Mouse (Mus musculus) cerebellum, adult 9-11 months (tissue): ENCODE data around the gene Kcnj4.

ENCODE experiments used
- DNase-seq: peaks from one replicate; pipeline ENCODE4 v3.0.0; 2022

Kcnj4 gene

DNA sequence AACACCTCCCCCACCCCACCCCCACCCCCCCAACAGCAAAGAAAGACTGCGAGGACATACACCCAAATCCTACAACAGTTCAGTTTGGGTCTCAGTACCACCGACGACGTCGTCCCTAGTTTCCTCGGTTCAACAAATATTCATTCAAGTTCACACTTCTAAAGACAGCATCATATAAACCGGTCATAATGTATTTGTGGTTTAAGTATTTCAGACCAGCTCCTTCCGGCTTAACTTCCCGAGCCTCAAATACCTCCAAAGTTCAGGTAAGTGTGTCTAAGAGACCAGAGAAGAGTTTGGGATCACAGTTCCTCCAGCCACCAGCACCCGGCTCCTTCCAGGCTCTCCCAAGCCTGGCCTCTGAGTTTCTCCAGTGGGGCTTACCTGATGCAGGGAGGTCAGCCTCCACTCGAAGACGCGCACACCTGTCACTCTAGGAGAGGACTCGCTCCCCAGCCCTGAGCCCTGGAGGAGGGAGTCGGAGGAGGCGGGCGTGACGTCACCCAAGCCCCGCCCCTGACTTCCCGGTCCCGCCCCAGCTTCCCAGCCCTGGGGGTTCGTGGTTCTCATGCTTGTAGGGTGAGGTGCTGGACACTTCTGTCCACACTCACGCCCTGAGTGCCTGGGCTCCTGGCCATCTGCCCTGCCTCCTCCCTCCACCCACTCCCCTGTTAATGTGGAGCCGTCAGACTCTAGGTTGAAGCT lies 49.8 kb downstream of the Kcnj4 start, which contains the start of gene Csnk1e:
TSS of gene Csnk1e (minus strand) at position 461 of the 705 bp plus-strand sequence.
- peak; percentile 16 for DNase-seq

DNA sequence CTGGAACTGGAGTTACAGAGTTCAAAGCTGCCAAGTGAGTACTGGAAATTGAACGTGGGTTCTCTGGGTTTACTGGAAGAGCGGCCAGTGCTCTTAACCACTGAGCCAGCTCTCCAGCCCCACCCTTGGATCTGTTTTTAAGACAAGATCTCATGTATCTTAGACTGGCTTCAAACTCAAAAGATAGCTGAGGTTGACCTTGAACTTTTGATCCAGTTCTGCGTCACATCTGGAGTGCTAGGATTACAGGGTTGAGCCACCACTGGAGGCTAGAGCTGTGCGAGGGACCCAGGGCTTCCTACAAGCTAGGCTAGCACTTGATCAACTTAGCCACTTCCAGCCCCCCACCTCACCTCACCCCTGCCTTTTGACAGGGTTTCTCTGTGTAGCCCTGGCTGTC lies 51.2 kb downstream of the Kcnj4 start:
- no peak for DNase-seq

DNA sequence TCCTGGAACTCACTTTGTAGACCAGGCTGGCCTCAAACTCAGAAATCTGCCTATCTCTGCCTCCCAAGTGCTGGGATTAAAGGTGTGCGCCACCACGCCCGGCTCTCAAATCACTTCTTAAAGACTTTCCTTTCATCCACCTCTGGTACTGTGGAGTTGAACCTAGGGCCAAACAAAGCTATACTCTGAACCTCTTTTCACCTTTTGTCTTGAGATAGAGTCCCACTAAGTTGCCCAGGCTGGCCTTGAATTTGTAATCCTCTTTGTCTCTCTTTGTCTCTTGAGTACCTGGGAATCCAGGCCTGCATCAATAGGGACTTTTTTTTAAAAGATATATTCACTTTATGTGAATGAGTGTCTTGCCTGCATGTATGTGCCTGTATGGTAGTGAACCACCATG lies 57.0 kb downstream of the Kcnj4 start:
- DNase-seq = no peak

DNA sequence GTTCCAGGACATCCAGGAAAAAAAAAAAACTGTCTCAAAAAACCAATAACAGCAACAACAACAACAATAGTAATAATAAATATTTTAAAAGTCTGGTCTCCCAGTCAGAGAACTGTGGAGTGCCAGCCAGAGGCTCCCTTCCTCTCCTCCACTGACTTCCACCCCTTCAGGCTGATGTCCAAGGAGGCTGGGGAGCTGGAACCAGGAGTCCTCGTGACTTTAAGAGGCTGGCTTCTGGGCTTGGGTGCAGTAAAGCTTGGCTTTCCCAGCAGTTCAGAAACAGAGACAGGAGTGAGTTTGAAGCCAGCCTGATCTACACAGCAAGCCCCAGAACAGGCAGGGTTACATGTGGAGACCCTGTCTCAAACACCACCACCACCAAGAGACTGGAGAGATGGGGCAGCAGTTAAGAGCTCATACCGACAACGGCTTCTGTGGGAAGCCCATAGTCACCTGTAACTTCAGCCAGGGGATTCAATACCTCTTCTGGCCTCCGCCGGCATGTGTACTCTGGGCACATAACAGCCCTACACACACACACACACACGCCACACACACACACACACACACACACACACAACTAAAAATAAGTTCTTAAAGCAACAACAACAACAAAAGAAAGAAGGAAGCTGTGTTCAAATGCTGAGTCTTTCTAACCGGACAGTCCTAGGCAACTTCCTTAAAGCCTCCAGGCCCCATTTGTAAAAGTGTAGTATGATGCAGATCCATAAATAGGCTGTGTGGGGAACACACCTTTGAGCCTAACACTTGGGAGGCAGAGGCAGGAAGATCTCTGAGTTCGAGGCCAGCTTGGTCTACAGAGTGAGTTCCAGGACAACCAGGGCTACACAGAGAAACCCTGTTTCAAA lies 59.0 kb downstream of the Kcnj4 start:
- DNase-seq = no peak

DNA sequence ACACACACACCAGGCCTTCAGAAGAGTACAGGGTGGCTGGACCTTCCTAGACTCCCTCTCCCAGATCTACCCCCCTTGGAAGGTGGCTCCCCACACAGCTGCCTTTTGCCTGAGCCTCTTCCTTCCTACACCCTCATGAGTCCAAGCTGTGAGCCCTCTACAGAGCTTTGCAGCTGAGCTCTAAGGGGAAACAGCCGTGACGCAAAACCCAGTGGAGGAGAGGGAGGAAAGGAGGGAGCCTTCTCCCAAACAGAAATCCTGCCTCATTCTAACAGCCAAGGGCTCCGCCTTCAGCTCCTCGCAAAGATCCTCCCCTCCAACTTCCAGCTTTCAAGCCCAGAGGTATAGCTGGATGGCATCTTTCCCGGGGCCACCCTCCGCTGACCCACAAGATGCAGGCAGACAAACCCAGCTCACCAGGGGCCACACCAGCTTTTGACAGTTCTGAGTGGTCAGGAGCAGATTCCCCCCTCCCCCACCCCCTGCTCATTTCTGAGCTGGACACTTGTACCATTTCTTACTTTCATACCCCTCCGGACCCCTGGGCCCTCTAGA lies 61.1 kb downstream of the Kcnj4 start:
- no peak for DNase-seq

DNA sequence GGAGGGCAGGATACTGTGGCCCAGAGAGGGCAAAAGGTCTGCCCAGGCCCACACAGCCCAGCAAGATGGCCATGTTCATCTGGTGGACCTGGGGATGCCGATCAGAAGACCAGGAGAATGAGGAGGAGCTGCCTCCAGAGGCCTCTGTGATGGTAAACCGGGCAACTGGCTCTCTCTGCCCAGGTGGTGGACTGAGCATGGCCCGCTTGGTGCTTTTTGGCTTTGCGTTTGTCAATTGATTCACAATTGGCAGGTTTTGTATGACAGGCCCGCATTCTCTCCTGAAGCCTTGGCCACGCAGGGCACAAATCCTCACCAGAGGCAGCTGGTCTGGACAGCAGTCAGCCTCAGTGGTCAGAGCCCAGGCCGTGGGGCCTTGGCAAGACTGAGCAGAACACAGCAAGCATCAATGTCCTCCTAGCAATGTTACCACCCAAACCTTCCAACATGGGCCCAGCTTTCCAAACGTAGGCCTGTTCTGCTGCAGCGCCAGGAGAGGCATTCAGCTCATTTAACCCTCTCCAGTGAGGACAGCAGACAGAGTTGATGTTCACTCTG lies 62.0 kb downstream of the Kcnj4 start:
- DNase-seq = peak; percentile 34

DNA sequence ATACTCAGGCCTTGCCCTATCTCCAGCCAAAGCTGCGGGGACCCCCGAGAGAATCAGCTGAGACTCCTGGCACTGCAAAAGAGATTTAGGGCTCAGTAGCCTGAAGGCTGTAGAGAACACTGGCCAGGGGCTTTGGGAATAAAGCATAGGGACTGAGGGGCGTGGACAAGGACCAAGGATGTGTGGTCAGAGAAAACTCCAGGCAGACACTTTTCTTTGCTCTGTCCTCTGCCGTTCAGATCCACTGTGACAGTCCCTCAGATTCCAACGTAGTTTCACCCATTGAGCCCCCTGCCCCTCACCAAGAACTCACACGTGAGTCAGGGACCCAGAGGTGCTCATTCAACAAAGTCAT lies 62.8 kb downstream of the Kcnj4 start:
- DNase-seq = no peak

DNA sequence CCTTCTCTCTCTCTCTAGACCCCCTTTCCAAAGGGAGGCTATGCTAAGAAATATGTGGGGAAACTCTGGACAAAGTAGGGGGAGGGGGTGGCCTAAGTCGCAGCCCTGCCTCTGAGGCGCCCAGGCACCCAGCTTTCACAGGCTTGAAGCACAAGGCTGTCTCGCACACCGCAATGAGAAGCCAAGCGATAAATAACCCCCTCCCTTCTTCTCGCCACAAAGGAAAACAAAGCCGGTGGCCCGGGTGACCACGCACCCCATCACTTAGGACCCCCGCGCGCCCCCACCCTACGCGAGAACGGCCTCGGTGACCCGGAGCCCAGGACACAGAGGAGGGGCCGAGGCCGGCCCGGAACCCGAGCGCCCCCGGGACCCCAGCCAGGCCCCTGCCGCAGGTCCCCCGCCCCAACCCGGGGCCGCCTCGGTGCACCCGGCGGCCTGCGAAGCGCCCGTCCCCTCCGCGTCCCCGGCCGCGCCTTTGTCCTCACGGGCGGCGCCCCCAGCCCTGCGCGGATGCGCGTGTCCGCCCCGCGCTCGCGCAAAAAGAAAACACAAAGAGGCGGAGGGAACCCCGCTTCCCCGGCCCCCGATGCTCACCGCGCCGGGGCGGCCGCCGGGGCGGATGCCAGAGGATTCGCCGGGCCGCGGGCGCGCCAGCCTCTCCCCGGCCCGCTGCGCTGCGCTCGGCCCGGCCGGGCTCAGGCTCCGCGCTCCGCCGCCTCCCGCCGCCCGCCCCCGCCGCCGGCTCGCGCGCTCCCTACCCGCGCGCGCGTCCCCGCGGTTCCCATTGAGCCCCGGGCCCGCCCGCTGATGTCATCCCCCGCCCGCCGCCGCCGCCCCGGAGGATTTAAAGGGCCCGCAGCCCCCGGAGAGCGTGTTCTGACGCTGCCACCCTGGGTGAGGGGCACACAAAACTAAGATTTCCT lies 63.4 kb downstream of the Kcnj4 start:
- DNase-seq = peak; percentile 81

DNA sequence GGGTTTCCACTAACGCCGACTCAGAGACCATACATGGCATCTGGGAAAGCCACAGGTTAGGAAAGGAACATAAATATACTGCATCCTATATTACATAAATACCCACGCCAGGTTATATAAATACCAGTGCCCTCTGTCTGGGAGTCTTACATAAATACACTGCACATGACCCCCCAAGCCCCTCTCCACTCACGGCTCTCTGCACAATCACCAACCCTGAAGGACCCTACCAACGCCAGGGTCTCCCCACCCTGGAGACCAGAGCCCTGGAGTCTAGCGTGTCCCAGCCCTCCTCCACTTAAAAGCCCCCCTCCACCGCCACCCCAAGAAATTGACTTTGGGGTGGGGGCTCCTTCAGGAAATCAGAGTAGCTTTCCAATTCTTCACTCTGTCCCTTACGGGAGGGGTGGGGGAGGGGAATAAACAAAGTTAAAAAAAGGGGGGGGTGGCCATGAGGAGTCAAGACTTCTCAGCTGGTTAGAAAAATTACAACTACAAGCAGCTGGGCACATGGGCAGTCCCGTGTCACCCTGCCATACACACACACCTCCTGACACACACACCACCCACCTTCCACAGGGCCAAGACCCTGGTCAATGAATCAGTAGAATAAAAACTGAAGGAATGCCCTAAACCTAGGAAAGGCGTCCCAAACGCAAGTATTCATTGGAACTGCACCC lies 64.2 kb downstream of the Kcnj4 start:
- DNase-seq = peak; percentile 34

DNA sequence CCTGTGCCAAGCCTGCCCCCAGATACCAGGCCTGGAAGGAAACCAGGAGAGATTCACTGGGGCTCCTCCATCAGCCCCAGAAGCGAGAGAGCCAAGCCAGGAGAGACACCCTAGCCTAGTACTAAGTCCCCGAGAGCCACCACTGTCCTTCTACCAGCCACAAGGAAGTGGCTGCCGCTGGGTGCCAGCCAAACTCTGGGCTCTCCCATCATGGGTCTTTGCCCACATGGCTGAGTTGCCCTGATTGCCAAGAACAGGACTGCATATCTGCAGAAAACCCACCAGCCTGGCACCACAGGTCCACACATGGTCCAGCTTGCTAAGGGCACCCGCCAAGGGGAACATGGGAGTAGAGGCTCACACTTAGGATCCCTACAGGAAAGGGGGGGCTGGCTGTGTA lies 64.8 kb downstream of the Kcnj4 start:
- peak; percentile 74 for DNase-seq

DNA sequence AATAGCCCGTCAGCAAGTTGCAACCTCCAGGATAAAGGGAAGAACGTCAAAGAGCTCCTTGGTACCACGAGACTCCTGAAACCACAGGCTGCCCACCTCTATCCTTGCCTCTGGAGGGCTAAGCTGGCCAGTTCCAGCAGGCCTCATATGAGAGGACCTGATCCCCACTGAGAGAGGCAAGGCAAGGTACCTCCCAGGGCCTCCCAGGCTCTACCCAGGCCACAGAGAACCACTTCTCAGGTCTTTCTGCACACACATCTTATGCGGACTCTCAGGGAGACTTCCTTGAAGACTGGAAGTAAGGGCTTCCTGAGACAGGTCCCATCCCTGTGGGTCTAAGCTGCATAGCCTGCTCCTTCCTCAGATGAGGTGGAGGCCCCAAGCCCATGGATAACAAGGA lies 65.7 kb downstream of the Kcnj4 start:
- DNase-seq = no peak

DNA sequence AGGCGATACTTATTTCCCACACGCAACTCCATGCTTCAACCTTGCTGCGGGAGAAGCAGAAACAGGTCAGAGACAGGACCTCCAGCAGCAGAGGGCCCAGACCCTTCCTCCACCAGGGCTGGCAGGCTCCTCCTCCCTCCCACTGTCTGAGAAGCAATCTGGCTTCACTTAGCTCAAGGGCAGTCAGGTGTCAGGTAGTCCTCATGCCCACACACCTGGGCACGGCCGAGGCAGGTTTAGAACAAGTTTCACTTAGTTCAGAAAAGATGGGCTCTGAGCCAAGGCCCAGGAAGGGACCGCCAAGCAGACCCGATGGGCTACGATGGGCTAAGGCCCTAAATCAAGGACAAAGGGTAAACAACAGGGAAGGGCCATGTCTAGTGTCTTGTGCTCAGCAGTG lies 66.2 kb downstream of the Kcnj4 start:
- DNase-seq = no peak

DNA sequence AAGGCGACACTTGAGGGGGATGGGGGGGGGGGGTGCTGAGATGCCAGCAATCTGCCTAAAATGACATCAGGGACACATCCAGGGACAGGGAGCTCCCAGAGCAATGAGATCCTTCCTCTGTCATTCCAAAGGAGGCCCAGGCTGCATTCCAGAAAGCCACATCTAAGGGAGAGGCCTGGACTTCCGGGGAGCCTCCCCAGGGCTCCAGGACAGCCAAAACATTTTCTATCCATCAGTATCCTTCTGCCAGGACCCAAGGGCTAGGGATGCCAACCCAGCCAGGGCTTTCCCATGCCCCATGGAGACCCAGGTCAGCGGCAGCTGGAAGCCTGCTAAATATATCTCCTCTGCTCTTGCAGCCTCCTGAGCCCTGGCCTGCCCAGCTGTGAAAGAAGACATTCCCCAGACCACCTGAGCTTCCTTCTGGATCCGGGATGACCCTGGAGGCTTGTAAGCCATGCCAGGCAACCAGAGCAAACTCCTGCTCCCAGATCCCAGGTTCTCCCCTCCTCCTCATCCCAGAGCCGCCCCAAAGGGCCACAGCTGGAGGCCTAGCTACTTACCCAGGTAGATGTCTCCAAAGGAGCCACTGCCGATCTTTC lies 66.7 kb downstream of the Kcnj4 start:
- no peak for DNase-seq

DNA sequence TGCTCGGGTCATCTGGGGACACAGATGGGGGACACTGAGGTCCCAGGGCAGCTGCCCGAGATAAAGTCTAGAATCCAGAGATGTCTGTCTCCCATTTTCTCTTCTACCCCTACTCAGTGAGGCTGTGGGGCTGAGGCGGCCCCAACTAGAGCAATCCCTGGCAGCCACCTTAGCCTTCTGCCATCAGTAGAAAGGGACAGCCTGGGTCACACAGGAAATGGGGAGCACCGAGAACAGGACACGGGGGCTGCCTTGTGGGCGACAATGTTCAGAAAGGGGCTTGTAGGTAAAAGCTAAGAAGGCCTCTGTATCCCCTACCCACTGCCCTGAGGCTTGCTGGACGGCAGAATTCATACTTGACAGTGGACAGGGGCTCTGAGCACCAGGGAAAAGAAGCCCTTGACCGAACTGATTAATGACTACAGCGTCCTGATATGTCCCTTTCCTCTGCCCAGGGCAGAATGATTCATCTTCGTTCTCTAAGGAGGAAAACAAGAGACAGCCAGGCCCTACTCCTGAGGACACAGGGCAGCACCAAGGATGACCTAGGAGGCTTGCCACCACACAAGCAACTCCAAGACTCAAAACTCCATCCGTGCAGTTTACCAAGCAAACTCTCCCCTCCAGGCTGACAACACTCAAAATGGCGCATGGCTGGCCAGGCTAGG lies 67.4 kb downstream of the Kcnj4 start:
- DNase-seq = no peak

DNA sequence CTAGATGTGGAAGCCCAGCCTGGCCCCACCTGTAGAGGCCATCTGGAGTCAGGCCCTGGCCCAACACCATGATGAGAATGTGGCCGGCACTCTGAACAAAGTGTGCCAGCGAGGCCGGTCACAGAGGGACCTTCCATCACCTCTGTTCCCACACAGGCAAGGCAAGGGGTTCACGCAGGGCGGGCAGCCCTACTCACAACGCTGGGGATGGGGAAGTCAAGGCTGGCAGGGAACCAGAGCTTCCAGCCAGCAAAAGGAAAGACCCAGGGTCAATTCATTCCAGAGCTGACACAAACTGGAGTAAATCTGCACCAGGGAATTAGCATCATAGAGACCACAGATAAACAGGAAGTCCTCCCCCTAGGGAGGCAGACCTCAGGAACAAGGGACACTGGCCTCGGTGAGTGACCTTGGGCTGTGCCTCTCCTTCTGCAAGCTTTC lies 68.5 kb downstream of the Kcnj4 start:
- peak; percentile 71 for DNase-seq

DNA sequence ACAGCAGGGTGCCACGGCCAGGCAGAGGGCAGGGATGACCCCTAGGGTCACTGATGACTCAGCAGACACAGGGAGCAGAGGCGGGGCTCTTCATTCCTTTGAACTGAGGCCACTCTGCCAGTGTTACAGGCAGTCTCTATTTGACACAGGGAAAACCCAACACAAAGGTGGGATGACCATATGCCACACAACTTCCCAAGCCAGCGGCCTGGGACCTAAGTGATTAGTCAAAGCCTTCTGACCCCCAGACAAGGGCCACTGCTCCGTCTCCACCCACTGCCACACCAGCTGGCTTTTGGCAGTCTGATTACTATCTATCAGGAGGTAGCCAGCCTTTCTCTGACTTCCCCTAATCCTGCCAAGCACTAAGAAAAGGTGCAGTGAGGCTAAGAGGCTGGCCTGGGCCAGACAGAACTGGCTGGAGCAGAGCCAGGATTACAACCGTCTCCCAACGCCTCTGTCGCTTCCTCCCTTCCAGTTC lies 69.8 kb downstream of the Kcnj4 start:
- no peak for DNase-seq
